Mouse (Mus musculus): Measurements from ENCODE around the gene Naa11. TPM values are rescaled to one million over a fixed set of nuclear protein-coding genes. Genes with fewer than 3 reads are reported as not detected.

The Naa11 gene
- polyA plus RNA-seq, 2 experiments, result not detected

DNA sequence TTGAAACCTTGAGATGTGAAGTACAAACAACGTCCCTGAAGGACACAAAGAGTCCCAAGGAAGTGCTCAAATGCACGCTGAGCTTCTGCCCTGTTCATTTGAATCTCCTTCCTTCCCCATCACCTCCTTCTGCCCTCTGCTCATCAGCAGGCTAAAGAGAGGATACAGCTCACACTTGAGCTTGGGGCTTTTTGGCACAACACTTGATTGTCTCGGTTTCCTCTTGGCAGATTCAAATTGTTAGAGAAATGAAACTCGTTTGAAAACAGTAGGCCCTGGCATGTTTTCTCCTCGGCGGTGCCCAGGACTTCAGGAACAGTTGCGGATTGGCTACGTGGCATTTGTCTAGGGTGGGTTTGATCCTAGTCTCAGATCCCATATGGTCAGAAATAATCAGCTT, 27.4 kb downstream of the Naa11 start:
- Histone ChIP-seq H3K27ac (no peak overlapping the region), H3K4me3 (ENCODE audit: insufficient read depth in 1 of 2, low read depth in 2 of 2, low read length in 2 of 2) (no peak overlapping the region), H3K27me3 (ENCODE audit: control insufficient read depth, insufficient read depth, low read length) (no peaks in the 10 kb centered on the region), H3K36me3 (replicated peaks; ENCODE audit: control insufficient read depth, insufficient read depth, low read depth) (no peaks in the 10 kb centered on the region), H3K9ac (replicated peaks) (no peak overlapping the region), H3K9me3 (ENCODE audit: control insufficient read depth, low read length) (no peaks in the 10 kb centered on the region), H3K4me2 (ENCODE audit: low read depth) (no peak overlapping the region), H3K4me1 (replicated peaks; ENCODE audit: control insufficient read depth in 2 of 2, insufficient read depth in 2 of 2, low read length in 1 of 2) (no peaks in the 10 kb centered on the region)
- WGBS (ENCODE audit: insufficient replicate concordance), result 51% methylated on average over 8 of the region's 8 CpGs
- no peak for ATAC-seq (ENCODE audit: insufficient read depth)
- DNase-seq (ENCODE audit: low read depth in 3 of 3, low spot score in 3 of 3), result no peak
- TF ChIP-seq CTCF (IDR thresholded peaks at IDR 0.05; ENCODE audit: low read depth) (no peak), EP300 (IDR thresholded peaks at IDR 0.05; ENCODE audit: low read depth) (no peak)

DNA sequence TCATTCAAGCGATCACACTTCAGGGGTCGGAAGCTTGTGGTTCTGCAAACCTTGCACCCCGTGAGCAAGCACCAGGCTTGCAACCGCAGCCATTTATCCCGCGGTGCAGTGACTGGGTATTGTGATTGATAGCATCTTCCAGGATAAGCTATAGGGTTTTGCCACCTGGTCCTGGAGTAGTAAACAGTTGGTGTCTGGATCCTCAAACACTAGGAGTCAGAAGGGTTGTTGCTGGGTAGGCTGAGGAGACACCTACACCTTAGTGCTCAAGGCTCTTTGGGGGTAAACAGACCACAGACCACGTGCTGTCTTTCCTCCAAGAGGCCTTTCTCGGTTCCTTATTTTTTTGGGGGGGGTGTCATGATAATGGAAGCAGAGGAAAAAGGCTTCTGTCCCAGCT, 27.9 kb downstream of the Naa11 start:
- H3K9ac ChIP-seq (replicated peaks), result no peak overlapping the region
- TF ChIP-seq CTCF (IDR thresholded peaks at IDR 0.05; ENCODE audit: low read depth) (no peak), EP300 (IDR thresholded peaks at IDR 0.05; ENCODE audit: low read depth) (no peak)
- H3K4me3 ChIP-seq (ENCODE audit: insufficient read depth in 1 of 2, low read depth in 2 of 2, low read length in 2 of 2), result no peak overlapping the region
- H3K4me2 ChIP-seq (ENCODE audit: low read depth), result no peak overlapping the region
- no peaks in the 10 kb centered on the region for H3K36me3 ChIP-seq (replicated peaks; ENCODE audit: control insufficient read depth, insufficient read depth, low read depth)
- DNase-seq (ENCODE audit: low read depth in 3 of 3, low spot score in 3 of 3) (no peak), ATAC-seq (ENCODE audit: insufficient read depth) (no peak)
- WGBS (ENCODE audit: insufficient replicate concordance), result 34% methylated on average over 8 of the region's 8 CpGs
- no peak overlapping the region for H3K27ac ChIP-seq
- H3K4me1 ChIP-seq (replicated peaks; ENCODE audit: control insufficient read depth in 2 of 2, insufficient read depth in 2 of 2, low read length in 1 of 2), result no peaks in the 10 kb centered on the region
- H3K27me3 ChIP-seq (ENCODE audit: control insufficient read depth, insufficient read depth, low read length), result no peaks in the 10 kb centered on the region
- no peaks in the 10 kb centered on the region for H3K9me3 ChIP-seq (ENCODE audit: control insufficient read depth, low read length)

DNA sequence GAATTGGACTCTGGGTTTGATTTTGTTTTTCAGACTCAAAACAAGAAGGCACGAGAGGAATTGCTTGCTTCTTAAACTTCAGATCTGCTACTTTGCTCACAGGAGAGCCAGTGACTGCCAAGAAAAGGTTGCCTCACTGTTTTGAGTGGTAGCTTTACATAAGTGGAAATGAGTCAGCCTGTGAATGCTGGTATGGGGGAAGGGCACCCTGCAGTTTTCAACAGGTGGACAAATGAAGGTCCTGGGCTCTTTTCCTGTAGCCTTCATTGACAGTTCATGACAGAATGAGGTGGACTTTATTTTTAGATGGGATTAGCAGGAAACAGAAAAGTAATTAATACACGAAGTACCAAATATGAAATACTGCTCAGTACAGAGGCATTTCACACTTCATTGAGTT, 29.6 kb downstream of the Naa11 start:
- no peak for DNase-seq (ENCODE audit: low read depth in 3 of 3, low spot score in 3 of 3)
- 21% methylated on average over 2 of the region's 2 CpGs for WGBS (ENCODE audit: insufficient replicate concordance)
- no peaks in the 10 kb centered on the region for H3K36me3 ChIP-seq (replicated peaks; ENCODE audit: control insufficient read depth, insufficient read depth, low read depth)
- H3K4me3 ChIP-seq (ENCODE audit: insufficient read depth in 1 of 2, low read depth in 2 of 2, low read length in 2 of 2), result no peak overlapping the region
- TF ChIP-seq CTCF (IDR thresholded peaks at IDR 0.05; ENCODE audit: low read depth), result no peak
- no peak for TF ChIP-seq EP300 (IDR thresholded peaks at IDR 0.05; ENCODE audit: low read depth)
- ATAC-seq (ENCODE audit: insufficient read depth), result no peak
- H3K4me2 ChIP-seq (ENCODE audit: low read depth), result no peak overlapping the region
- H3K9me3 ChIP-seq (ENCODE audit: control insufficient read depth, low read length), result no peaks in the 10 kb centered on the region
- no peaks in the 10 kb centered on the region for H3K4me1 ChIP-seq (replicated peaks; ENCODE audit: control insufficient read depth in 2 of 2, insufficient read depth in 2 of 2, low read length in 1 of 2)
- H3K9ac ChIP-seq (replicated peaks), result no peak overlapping the region
- no peaks in the 10 kb centered on the region for H3K27me3 ChIP-seq (ENCODE audit: control insufficient read depth, insufficient read depth, low read length)
- no peak overlapping the region for H3K27ac ChIP-seq

DNA sequence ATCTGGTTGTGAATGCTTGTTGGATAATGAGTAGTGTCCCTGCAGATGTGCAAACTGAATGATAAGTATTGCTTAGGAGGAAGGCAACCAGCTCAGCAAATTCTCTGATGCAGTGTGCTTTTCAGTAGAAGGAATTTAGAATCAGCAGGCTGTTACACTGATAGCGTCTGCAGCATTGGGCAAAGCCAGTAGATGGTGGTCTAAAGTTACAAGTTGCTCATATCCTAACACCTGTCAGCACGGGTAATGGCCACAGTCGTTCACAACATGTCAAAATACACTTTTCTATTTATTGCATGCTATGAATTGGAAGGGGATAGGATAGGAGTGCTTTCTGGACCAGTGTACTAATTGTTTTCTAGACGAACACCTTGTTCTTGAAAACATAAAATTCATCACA, 33.1 kb downstream of the Naa11 start:
- no peaks in the 10 kb centered on the region for H3K27me3 ChIP-seq (ENCODE audit: control insufficient read depth, insufficient read depth, low read length)
- no peak for DNase-seq (ENCODE audit: low read depth in 3 of 3, low spot score in 3 of 3)
- ATAC-seq (ENCODE audit: insufficient read depth), result no peak
- no peaks in the 10 kb centered on the region for H3K9me3 ChIP-seq (ENCODE audit: control insufficient read depth, low read length)
- H3K9ac ChIP-seq (replicated peaks), result no peak overlapping the region
- H3K4me2 ChIP-seq (ENCODE audit: low read depth), result no peak overlapping the region
- H3K27ac ChIP-seq, result no peak overlapping the region
- TF ChIP-seq EP300 (IDR thresholded peaks at IDR 0.05; ENCODE audit: low read depth) (no peak), CTCF (IDR thresholded peaks at IDR 0.05; ENCODE audit: low read depth) (no peak)
- WGBS (ENCODE audit: insufficient replicate concordance), result 51% methylated on average over 4 of the region's 4 CpGs
- no peaks in the 10 kb centered on the region for H3K36me3 ChIP-seq (replicated peaks; ENCODE audit: control insufficient read depth, insufficient read depth, low read depth)
- no peak overlapping the region for H3K4me3 ChIP-seq (ENCODE audit: insufficient read depth in 1 of 2, low read depth in 2 of 2, low read length in 2 of 2)
- H3K4me1 ChIP-seq (replicated peaks; ENCODE audit: control insufficient read depth in 2 of 2, insufficient read depth in 2 of 2, low read length in 1 of 2), result no peaks in the 10 kb centered on the region

DNA sequence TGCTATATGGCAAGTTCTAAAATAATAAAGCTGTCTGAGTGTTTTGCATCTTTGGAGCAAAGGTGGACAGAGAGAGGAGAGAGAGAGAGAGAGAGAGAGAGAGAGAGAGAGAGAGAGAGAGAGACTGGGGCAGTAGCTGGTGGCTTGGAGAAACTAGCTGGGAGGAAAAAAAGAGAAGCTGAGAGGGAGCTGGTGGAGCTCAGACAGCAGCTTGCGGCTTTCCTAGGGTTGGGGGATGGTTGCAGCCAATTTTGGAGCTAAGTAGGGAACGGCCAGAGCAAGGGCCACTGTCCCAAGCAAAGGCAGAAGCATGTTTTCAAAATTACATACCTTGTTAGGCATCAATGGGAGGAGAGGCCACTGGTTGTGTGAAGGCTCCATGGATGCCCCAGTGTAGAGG, 36.0 kb downstream of the Naa11 start:
- ATAC-seq (ENCODE audit: insufficient read depth), result no peak
- no peak overlapping the region for H3K4me3 ChIP-seq (ENCODE audit: insufficient read depth in 1 of 2, low read depth in 2 of 2, low read length in 2 of 2)
- H3K9ac ChIP-seq (replicated peaks), result no peak overlapping the region
- H3K9me3 ChIP-seq (ENCODE audit: control insufficient read depth, low read length), result no peaks in the 10 kb centered on the region
- no peak overlapping the region for H3K27ac ChIP-seq
- H3K27me3 ChIP-seq (ENCODE audit: control insufficient read depth, insufficient read depth, low read length), result no peaks in the 10 kb centered on the region
- 21% methylated on average over 2 of the region's 2 CpGs for WGBS (ENCODE audit: insufficient replicate concordance)
- TF ChIP-seq CTCF (IDR thresholded peaks at IDR 0.05; ENCODE audit: low read depth) (no peak), EP300 (IDR thresholded peaks at IDR 0.05; ENCODE audit: low read depth) (no peak)
- H3K36me3 ChIP-seq (replicated peaks; ENCODE audit: control insufficient read depth, insufficient read depth, low read depth), result no peaks in the 10 kb centered on the region
- no peaks in the 10 kb centered on the region for H3K4me1 ChIP-seq (replicated peaks; ENCODE audit: control insufficient read depth in 2 of 2, insufficient read depth in 2 of 2, low read length in 1 of 2)
- no peak overlapping the region for H3K4me2 ChIP-seq (ENCODE audit: low read depth)
- no peak for DNase-seq (ENCODE audit: low read depth in 3 of 3, low spot score in 3 of 3)

All from liver, embryonic 14.5 days (tissue).